Mouse (Mus musculus): ENCODE data around the gene Nagpa.
"Not testable (repeated sequence)": the region's sequence is repeated elsewhere in the genome, so short reads cannot be mapped to it uniquely, and the experiment has no call there.

Nagpa gene

DNA sequence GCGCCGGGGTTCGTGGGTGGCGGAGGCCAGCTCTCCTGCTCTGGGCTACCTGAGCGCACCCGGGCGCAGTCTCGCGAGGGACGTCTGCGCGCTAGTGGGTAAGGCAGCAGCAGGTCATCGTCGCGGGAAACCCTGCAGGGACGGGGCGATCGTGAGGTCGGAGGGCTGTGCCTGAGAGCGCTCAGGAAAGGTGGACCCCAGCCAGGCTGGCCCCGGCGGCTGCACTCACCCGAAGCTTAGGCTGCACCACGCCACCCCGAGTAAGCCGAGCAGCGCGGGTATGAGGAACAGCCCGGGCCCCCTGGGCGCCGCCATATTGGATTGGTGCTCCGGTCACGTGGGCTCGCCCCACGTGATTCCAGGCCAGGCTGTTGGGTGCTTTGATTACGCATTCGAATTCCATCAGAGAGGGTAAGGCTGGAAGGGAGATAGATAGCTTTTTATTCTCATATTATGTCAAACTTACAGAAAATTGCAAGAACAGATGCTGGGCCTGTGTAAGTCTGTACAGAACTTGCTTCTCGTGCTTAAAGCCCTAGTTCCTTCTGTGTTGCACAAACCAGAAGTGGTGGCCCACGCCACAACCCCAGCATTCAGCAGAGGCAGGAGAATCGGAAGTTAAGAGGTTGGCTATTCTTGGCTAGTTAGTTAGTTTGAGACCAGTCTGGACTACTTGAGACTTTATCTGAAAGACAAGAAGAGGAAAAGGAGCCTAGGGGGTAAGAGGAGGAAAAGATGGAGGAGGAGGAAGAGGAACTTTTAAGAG, at the start of gene Nagpa:
TSS of gene Nagpa (minus strand) at position 345 of the 766 bp plus-strand sequence.
- peak; percentile 84 for DNase-seq

DNA sequence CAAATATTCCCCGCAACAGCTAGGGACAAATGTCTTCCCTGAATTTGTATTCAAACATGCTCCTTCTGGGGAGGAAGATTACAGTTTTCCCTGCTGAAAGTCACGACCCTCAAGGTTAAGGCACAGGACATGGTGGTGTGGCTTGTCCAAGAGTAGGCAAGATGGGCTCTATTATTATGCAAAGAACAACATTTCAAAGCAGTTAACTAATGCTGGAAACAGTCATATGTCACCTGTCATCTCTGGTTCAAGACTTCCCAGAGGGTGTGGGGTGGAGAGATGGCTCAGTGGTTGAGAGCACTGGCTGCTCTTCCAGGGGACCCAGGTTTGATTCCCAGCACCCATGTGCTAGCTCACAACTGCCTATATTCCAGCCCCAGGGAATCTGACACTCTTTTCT, 48.4 kb upstream of the Nagpa start:
- no peak for DNase-seq

DNA sequence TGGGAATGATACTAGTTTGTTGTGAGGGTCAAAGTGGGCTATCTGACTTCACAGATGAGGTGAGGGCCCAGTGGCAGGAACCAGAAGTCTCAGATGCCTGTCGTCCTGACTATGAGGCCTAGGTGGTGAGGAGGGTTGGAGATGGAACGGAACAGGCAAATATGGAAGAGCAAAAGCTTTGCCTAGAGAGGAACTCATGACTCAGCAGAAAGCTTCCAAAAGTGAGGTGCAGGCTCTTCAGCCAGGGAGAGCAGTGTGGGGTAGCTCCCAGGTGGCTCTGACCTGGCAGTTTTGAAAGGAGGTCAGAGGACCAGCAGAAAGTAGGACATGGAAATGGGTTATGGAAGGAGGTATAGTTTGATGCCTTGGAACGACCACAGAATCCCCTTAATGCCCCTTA, 47.1 kb upstream of the Nagpa start:
- DNase-seq = no peak

DNA sequence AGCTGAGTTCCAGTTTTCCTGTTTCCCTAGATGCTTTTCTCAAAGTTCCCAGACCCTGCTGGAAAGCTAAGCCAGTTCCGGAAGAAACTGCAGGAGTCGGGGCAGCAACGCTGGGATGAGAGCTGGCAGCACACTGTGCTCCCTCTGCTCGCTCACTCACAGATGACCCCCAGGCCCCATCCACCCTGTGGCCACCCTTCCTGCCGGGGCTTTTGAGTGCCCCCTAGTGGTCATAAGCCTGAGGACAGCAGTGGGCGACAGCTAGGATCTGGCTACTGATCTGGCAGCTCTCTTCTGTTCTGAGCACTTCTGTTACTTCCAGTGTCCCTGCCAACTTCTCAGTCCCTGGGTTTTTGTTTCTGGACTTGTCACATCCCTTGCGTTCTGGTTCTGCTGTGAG, 40.6 kb upstream of the Nagpa start:
- DNase-seq = peak; percentile 43

DNA sequence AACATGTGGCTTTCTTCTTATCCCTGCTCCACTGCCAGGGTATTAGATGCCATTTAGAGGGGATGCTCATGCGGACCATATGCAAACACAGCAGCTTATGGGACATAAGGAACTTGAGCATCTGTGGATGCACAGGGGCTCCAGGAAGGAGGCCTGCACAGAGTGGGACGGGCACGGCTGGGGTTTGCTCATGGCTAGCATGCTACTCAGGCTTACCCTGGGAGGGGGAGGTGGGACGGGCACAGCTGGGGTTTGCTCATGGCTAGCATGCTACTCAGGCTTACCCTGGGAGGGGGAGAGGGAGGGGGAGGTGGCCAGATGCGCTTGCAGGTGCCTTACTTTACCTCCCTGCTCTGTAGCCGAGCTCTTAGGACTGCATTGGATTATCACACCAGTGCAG, 39.1 kb upstream of the Nagpa start:
- no peak for DNase-seq

DNA sequence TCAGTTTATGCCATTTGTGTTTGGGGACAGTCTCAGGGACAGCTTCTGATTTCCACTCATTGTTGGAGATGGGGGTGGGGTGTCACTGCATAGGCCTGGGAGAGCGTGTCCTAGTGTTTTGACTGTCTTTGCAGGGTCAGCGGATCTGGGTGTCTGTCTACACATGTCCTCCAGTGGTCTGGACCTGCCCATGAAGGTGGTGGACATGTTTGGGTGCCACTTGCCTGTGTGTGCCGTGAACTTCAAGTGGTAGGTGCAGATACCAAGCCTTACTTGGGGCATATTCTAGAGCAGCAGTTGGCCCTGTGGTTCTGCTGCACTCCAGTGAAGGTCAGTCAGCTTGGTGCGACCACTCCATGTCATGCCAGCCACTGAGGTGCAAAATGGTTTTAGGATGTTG, 38.5 kb upstream of the Nagpa start:
- no peak for DNase-seq

DNA sequence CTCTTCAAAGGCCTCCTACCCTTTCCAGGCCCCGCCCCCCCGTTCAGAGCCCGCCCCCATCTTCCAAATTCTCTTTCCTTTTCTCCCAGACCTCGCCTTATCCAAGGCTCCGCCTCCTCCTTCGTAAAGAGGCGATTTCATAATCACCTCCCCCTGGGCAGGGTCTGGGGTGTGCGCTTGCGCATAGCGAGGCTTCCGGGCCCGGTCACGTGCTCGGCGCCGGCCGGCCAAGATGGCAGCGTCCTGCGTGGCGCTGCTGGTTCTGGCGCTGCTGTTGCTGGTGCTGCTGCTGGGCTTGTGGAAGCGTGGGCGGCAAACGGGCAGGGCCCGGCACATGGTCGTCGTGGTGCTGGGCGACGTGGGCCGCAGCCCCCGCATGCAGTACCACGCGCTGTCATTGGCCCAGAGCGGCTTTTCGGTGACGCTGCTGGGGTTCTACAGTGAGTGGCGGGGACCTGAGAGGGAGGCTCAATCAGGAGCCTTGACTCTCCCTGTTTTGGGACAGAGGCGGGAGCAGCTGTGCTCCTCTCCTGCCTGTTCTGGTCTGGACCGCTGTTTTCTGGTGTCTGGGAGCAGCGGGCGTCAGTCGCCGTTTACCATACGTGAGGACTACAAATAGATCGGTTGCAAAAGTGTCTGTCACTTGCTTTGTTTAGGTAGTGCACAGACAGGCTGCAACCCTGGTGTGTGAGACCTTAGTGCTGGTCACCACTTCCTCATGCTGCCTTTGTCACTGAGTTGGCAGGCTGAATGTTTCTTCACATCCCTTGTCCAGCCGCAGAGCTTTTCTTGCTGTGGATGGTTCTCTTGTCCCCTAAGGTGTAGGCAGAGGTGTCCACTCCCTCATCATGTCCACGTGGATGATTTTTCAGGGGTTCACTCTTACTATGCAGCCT, 29.9 kb upstream of the Nagpa start, which contains the start of gene Alg1:
TSS of gene Alg1 (plus strand) at position 204 of the 896 bp plus-strand sequence.
- DNase-seq = peak; percentile 95

DNA sequence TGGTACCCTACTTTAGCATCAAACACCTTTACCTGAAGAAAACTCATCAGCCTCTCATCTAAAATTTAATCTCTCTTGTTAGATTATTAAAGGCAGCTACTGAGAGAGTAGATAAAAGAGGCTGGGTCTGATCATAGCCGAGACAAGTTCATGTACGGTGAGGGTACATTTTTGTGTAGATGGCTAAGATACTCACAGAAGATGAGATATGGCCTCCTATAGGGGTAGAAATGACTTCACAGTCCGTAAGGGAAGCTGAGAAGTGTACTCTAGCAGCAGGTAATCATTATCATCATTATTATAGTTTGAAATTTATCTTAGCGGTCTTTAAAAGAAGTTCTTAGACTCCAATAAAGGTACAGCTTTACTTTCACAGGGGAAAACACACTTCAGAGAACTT, 29.2 kb upstream of the Nagpa start:
- DNase-seq = no peak

DNA sequence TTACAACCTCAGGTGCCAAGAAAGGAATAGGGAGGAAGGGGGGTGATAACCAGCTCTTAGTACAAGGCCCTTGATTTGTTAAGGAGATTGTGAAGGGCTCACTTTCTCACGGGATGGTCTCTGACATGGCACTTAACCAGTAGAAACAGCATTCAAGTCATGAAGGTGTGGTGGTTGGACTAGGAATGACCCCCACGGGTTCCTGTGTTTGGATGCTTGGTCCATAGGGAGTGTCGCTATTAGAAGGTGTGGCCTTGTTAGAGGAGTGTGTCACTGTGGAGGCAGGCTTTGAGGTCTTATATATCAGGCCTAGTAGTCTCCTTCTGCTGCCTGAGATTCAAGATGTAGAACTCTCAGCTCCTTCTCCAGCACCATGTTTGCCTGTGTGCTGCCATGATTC, 24.3 kb upstream of the Nagpa start:
- DNase-seq = not testable (repeated sequence)

DNA sequence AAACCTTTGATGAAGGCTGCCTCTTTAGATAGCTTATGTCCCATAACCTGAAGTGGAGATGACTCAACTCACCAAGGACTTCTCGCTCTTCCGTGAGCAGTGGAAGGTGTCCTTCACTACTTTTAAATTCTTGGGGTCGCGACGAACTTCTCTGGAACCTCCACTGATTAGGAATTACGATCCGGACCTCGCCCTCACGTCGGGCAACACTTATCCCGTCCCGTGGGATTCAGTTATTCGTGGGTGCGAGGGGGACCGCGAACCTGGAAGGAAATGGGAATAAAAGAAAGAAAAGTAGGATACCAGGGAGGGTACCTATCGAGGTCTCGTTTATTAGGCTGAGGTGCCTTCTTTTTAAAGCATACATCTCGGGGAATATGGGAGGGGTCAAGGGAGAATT, 23.7 kb upstream of the Nagpa start:
- DNase-seq = not testable (repeated sequence)

DNA sequence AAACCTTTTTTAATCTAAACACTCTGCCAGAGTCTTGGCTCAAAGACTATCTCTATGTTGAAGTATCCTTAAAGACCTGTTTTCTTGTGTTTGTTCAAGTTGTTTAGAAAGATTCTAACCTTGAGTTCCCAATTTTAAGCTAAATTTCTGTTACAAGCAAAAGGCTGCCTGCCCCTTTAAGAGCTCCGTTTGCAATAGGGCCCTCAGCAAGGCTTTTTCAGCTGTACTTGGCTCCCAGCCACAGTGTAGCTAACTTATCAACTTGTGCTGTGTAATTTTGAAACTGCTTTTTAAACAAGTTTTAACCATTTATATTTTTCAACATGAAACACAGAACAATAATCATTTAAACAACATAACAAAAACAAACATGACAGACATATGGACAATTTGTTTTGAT, 22.7 kb upstream of the Nagpa start:
- DNase-seq = not testable (repeated sequence)

DNA sequence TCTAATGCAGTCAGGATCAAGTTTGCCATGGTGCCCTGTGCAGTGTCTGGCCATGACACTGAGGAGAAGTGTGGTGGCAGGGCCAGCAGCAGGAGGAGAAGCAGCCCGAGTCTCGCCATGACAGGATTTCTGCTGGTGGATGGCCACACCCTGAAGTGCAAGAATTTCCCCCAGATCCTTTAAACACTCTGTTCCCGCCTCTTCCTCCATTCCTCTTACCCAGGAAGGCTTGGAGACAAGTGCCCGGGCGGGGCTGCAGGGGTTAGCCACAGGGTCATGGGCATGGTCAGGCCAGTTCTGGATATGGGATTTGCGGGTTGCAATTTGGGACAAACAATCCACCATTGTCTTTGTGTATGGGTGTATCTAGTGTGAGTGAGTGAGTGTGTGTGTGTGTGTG, 18.3 kb upstream of the Nagpa start, which contains the start of gene AU021092:
TSS of gene AU021092 (minus strand) at position 160 of the 400 bp plus-strand sequence.
- DNase-seq = no peak

DNA sequence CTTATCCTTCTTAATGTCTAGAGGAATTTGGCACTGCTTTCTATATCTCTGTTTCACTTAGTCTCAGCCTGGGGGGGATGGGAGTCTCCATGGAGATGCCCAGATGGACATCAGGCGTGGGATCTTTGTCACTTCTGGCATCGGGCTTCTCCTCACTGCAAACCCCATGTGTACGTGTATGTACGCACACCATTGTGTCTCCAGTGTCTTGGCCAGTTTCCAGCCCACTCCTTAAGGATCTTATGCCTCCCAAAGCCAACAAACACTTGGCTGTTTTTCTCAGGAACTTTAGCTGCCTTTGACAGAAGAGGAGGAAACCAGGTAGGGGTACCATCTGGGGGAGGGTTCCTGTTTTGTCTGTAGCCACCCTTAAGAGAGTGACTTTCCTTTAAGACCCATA, 17.6 kb upstream of the Nagpa start:
- DNase-seq = no peak

DNA sequence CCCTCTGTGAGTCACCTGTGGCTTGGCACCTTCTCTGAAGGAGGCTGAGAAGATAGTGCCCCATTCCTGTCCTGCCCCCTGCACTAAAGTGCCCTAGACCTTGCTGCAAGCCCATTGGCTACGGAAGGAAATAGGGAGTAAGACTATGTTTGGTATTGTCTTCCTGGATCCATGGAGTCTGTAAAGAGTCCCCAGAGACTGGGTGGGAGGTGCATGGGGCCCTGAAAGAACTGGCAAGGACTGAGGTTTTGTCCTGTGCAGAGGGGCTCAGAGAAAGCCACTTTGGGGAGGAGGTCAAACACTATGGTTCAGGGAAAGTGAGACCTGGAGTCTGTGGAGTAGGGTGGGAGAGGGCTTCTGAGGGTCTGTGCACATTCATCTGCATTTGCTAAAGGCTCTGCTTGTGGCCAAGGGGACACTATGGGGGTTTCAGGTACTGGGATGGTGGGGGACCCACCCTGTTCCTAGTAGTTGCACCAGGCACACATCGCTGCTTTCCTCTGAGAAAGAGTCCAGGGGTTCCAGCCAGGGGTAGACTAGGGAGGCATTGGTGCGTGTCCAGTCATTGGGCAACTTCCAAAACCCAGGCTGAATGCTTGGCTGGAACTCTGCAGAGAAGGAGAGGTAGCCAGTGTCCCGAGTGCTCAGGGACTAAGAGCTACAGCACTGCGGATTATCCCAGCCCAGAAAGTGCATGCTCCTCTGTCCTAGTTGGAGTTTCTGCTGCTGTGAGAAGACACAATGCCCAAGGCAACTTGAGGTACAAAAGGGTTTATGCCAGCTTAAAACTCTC, 13.7 kb upstream of the Nagpa start:
- DNase-seq = no peak

DNA sequence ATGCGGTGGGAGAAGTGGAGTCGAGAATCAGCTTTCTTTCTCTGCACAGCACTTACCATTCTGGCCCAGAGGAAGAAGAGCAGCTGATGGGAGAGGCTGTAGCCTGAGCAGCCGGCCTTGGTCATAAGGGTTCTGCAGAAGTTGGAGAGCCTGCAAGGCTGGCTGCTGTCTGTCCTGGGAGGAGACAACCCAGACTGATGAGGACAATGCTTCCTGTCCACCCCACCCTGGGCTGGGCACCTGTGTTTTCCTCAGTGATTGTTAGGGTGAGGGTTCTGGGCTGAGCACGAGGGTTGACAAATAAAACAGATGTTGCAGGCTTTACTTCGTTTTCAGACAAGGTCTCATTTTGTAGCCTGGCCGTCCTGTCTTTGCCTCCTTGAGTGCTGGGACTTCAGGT, 12.9 kb upstream of the Nagpa start:
- DNase-seq = no peak

DNA sequence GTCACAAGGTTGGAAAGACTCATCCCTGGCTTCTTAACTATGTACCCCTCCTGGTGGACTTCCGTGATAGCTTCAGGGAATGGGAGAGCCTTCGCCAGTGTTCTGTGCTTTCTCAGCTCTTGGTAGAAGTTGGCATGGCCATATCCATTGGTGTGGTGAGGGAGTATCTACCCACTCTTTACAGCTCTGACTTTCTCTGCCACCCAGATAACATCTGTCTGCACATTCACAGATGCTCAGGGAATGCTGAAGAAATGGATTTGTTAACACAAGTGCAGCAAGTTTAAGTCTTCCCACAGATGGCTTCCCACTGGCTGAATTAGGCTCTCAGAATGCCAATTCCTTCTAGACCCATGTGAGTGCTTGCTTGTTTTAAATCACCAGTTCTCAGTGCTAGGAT, 10.3 kb upstream of the Nagpa start:
- DNase-seq = no peak

DNA sequence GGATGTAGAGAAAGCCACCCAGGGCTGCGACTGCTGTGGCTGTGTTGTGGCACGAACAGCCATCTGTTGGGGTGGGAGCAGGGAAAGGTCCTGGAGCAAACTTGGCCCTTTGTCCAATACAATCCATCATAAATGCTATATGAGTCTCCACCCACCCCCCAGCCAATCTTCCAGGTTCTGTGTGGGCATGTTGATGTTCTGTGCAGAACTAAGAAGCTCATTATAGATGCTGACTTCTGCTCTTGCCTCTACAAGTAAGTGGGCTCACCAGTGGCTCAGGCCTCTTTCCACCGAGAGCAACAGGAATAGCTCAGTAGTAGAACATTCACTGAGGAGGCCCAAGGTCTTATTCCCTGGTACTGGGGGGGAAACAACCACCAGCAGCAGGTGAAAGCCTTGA, 8.3 kb upstream of the Nagpa start:
- DNase-seq = no peak

DNA sequence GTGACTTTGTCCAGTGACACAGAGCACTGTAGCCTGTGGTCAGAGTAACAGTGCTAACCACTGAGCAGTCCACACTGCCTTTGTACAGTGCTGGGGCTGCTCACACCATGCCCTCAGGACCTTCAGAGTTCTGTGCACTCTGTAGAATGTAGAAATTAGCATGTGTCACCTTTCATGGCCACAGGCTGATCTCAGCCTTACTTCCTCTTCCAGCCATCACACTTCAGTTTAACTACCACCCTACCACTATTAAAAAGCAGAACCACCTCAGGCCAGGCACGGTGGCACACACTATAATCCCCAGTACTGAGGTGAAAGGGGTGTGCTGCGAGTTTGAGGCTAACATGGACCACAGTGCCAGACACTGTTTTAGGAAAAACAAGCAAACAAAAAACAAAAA, 6.6 kb upstream of the Nagpa start:
- no peak for DNase-seq

DNA sequence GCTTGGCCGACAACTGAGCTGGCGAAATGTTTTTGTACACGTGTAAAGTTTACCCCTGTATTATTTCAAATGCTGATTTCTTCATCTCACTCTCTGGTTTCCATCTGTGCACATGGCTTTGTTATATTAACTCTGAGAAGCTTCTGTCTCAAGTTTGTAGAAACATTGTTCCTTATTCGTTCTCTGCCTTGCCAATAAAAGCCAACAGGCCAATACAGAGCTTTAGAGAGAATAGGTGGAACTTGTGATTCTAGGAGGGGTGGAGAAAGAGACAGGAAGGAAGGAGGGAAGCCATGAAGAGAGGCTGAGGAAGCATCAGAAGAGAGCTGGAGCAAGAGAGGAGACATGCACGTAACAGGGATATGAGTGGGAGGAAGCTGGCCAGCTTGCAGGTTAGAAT, 2.2 kb upstream of the Nagpa start:
- DNase-seq = no peak

DNA sequence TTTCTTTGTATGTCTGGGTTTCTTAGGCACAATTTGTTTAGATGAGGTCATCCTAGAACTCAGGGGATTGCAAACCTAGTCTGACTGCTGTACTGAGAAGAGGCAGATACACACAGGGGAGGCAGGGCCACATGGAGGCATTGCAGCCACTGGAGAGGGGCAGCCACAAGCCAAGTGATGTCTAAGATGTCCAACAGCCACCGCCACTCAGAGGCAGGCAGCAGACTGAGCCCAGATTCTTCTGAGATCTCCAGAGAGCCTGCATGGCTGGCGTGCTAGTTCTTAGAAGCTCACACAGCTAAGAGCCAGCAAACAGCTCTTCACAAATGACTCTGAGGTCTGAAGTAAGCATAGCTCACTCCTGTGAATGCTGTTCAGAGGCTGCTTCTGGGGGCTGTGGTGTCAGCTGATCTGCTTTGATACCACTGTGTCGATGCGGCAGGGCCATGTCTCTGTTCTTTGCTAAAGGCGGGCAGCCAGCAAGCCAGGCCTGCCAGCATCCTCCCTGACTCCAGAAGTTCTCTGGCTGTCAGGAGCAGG, 1.7 kb upstream of the Nagpa start:
- no peak for DNase-seq

DNA sequence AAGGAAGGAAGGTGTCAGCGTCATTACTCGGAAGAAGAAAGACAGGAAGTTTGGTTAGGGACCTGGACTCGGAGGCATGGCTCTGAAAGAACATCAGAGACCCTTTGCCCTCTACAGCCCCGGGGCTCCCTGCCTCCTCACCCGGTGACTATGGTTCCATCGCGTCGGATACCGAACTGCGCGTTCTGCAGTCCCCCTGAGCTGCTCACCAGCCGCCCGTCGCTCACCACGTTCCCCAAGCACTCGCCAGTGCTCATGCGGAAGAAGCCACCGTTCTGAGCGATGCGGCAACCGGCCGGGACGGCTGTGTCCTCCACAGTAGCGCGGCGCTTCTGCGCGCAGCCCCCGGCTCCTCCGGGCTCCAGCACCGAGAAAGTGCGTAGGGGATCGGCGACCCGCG, 612 bp downstream of the Nagpa start:
- DNase-seq = no peak

DNA sequence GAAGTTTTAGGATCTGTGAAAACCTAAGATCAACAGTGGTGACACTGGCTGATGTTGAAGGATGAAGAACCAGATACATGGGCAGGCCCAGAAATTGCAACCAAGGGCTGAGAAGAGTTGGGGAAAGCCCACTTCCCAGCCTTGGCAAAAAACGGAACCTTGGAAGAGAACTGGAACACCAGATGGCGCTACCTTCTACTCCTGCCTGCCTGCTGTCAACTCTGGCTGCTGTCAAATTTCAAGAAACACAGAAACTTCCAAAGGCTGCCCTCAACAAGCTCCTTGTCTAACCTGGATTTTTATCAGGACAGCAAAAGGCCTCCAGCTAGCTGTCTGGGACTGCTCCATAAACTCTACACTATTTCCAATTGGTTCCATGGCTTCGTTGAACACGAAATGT, 1.1 kb downstream of the Nagpa start:
- no peak for DNase-seq

DNA sequence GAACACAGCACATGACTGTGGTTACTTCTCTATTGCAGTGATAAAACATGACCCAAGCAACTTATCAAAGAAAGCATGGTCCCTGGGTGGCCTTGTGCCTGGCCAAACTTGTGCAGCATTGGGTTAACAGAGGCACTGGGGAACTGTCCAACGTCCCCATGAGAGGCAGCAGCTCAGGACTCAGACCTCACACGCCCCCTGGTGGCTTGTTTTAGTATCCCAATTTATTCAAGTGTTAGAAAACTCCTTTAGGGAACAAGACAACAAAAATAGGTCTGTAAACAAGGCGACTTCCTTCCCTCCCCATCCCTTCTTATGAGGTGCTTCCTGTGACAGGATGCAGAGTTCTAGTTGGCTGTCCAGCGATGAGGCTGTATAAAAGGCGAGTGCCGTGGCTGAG, 8.7 kb downstream of the Nagpa start:
- peak; percentile 50 for DNase-seq
